ENCODE assay signal across 21 mouse cellular contexts in the genomic region with DNA sequence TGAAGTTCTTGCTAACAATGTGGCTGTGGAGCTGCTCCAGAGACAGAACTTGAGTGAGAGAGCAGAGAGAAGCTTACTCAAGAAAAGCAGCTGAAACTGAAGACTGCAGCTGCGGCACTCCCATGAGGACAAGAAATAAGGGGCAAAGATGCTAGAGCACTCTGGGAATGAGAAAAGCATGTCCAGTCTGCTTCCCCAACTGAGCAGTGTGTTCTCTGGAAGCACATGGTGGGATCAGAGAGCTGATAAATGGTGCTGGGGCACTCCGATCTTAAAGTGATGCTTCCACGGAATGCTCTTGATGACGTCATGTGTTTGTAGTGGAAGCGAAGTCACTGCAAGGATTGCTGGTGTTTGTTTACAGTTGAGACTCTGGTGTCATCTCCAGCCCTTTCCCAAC.
DNase-seq lines count a peak whose midpoint lies in the region; ATAC-seq and TF ChIP-seq lines count a peak whose summit lies in the region.
"Had no signal": no experiment of that assay in that cellular context is flagged by ENCODE, and none has a peak within 500 bp of the region (broad histone marks: within the 10 kb centered on the region; RNA-seq: fewer than 3 reads in every experiment).

No protein-coding gene starts in this region.

- 73% methylated on average over 5 of the region's 5 CpGs for WGBS in kidney, embryonic 14.5 days

- no peaks in the 10 kb centered on the region for H3K4me1 ChIP-seq in kidney, embryonic 14.5 days (ENCODE audit: control insufficient read depth, insufficient read depth, low read length)
- H3K4me1 ChIP-seq: hindbrain, embryonic 13.5 days; limb, embryonic 15.5 days; liver, embryonic 15.5 days had no signal

- no peak for ATAC-seq in kidney, embryonic 14.5 days (ENCODE audit: low FRiP score, low TSS enrichment)
- ATAC-seq: activated CD4-positive, CD25-positive, alpha-beta regulatory T cell, adult 4 months; CD4-positive, CD25-positive, alpha-beta regulatory T cell, adult 4 months; forebrain, embryonic 16.5 days; inflammation-experienced regulatory T-cells, adult 6 months had no signal

- intact Hi-C loops in gastrocnemius, adult 2 months (cut with DNase I): no loop called here
- intact Hi-C loops in gastrocnemius, postnatal 36 days (cut with DNase I): no loop called here
- intact Hi-C loops in heart, postnatal 10 days (cut with DNase I): no loop called here
- intact Hi-C loops in left cerebral cortex, postnatal 25 days (cut with DNase I): no loop called here

- DNase-seq in gastrocnemius, adult 2 months: peak; percentile 31
- no peak for DNase-seq in gastrocnemius, postnatal 36 days
- DNase-seq in kidney, adult 9 months: peak; percentile 6
- peak; percentile 20 for DNase-seq in adipocyte (ENCODE audit: low spot score)
- peak; percentile 12 to 22 for DNase-seq in heart, postnatal 10 days
- DNase-seq in left cerebral cortex, adult 18-20 months (ENCODE audit: low spot score in 2 of 2): no peak
- no peak for DNase-seq in left cerebral cortex, postnatal 25 days (ENCODE audit: low spot score in 2 of 2)
- DNase-seq: cerebellum, adult 11-12 months; cerebellum, postnatal 14 days; retina, postnatal 1 day; right cerebral cortex, postnatal 4 days had no signal

- H3K4me3 ChIP-seq in gastrocnemius, adult 2 months: no peak overlapping the region
- H3K4me3 ChIP-seq in kidney, embryonic 14.5 days (ENCODE audit: low read length): no peak overlapping the region
- H3K4me3 ChIP-seq: hindbrain, embryonic 13.5 days; limb, embryonic 15.5 days; liver, embryonic 15.5 days had no signal

- H3K27ac ChIP-seq in gastrocnemius, adult 2 months: peak overlapping the region; percentile 66
- H3K27ac ChIP-seq in kidney, embryonic 14.5 days (ENCODE audit: low read depth, low read length): no peak overlapping the region
- H3K27ac ChIP-seq: hindbrain, embryonic 13.5 days; limb, embryonic 15.5 days; liver, embryonic 15.5 days; stomach, postnatal 0 days had no signal

- no peaks in the 10 kb centered on the region for H3K27me3 ChIP-seq in kidney, embryonic 14.5 days (ENCODE audit: control insufficient read depth, insufficient read depth, low read length)
- H3K27me3 ChIP-seq: hindbrain, embryonic 13.5 days; limb, embryonic 15.5 days; liver, embryonic 15.5 days had no signal

- no peaks in the 10 kb centered on the region for H3K36me3 ChIP-seq in kidney, embryonic 14.5 days (ENCODE audit: control insufficient read depth, insufficient read depth, low read length)
- H3K36me3 ChIP-seq: hindbrain, embryonic 13.5 days; limb, embryonic 15.5 days; liver, embryonic 15.5 days had no signal

- no peaks in the 10 kb centered on the region for H3K9me3 ChIP-seq in kidney, embryonic 14.5 days (ENCODE audit: control insufficient read depth, low read length)
- H3K9me3 ChIP-seq: hindbrain, embryonic 13.5 days; limb, embryonic 15.5 days; liver, embryonic 15.5 days had no signal

- H3K9ac ChIP-seq in kidney, embryonic 14.5 days (ENCODE audit: low read depth, low read length): no peak overlapping the region
- H3K9ac ChIP-seq: hindbrain, embryonic 13.5 days; limb, embryonic 15.5 days; liver, embryonic 15.5 days had no signal

- no peak overlapping the region for H3K4me2 ChIP-seq in kidney, embryonic 14.5 days (replicated peaks; ENCODE audit: low read depth, low read length)
- H3K4me2 ChIP-seq: hindbrain, embryonic 13.5 days; limb, embryonic 15.5 days; liver, embryonic 15.5 days; midbrain, embryonic 11.5 days had no signal

- no peak for TF ChIP-seq CTCF in gastrocnemius, adult 2 months (IDR thresholded peaks at IDR 0.05)

Comparison
In these comparisons a context has a peak if more than half of its experiments do, and no peak if none do; other contexts are left out.
1. DNase-seq: peak in gastrocnemius, adult 2 months (single experiment), kidney, adult 9 months (single experiment), adipocyte (single experiment) and heart, postnatal 10 days (2 of 2); none in gastrocnemius, postnatal 36 days (0 of 2), left cerebral cortex, adult 18-20 months (0 of 2) and left cerebral cortex, postnatal 25 days (0 of 2).